Comparison of ENCODE assay signal across 11 mouse cellular contexts in genomic region chr12:73393881-73394291, GRCm38 (mm10).
DNase-seq lines count a peak whose midpoint lies in the region; ATAC-seq and TF ChIP-seq lines count a peak whose summit lies in the region.
"Had no signal": no experiment of that assay in that cellular context is flagged by ENCODE, and none has a peak within 500 bp of the region (broad histone marks: within the 10 kb centered on the region; RNA-seq: fewer than 3 reads in every experiment).

No protein-coding gene starts in this region.

- intact Hi-C loops in heart, postnatal 14 days (cut with DNase I): no loop called here

- peak; percentile 54 for ATAC-seq in Patski
- 0 out of 2 replicates have a peak, but pooled peaks have one; percentile 28 for ATAC-seq in embryonic facial prominence, embryonic 14.5 days (ENCODE audit: low read depth)
- ATAC-seq in intestine, embryonic 15.5 days: no peak

- H3K27ac ChIP-seq in embryonic facial prominence, embryonic 14.5 days (replicated peaks; ENCODE audit: low read depth, low read length): peak overlapping the region; percentile 78
- H3K27ac ChIP-seq in intestine, embryonic 15.5 days: no peak overlapping the region

- H3K4me1 ChIP-seq in embryonic facial prominence, embryonic 14.5 days (ENCODE audit: control insufficient read depth, insufficient read depth, low read length): peaks cover 18% of the 10 kb centered on the region
- no peaks in the 10 kb centered on the region for H3K4me1 ChIP-seq in intestine, embryonic 15.5 days (replicated peaks)

- no peak overlapping the region for H3K4me3 ChIP-seq in embryonic facial prominence, embryonic 14.5 days (ENCODE audit: low read depth, low read length)
- H3K4me3 ChIP-seq in intestine, embryonic 15.5 days (replicated peaks): no peak overlapping the region

- no peak overlapping the region for H3K4me2 ChIP-seq in embryonic facial prominence, embryonic 14.5 days (ENCODE audit: low read depth, low read length)
- no peak overlapping the region for H3K4me2 ChIP-seq in intestine, embryonic 15.5 days (replicated peaks)

- H3K27me3 ChIP-seq in Patski: no peaks in the 10 kb centered on the region
- no peaks in the 10 kb centered on the region for H3K27me3 ChIP-seq in embryonic facial prominence, embryonic 14.5 days (replicated peaks; ENCODE audit: control insufficient read depth, insufficient read depth, low read length)
- H3K27me3 ChIP-seq in intestine, embryonic 15.5 days (replicated peaks): no peaks in the 10 kb centered on the region

- CTCF ChIA-PET in Patski (lab: Charles Lee): no interaction called here

- no peaks in the 10 kb centered on the region for H3K36me3 ChIP-seq in embryonic facial prominence, embryonic 14.5 days (ENCODE audit: control insufficient read depth, insufficient read depth, low read length)
- H3K36me3 ChIP-seq in intestine, embryonic 15.5 days: no peaks in the 10 kb centered on the region

- no peak overlapping the region for H3K9ac ChIP-seq in embryonic facial prominence, embryonic 14.5 days (ENCODE audit: low read depth, low read length)
- no peak overlapping the region for H3K9ac ChIP-seq in intestine, embryonic 15.5 days

- no peak for TF ChIP-seq CTCF in Patski (IDR thresholded peaks at IDR 0.05)

- 13% methylated on average over 6 of the region's 6 CpGs for WGBS in embryonic facial prominence, embryonic 14.5 days
- 26% methylated on average over 6 of the region's 6 CpGs for WGBS in intestine, embryonic 15.5 days

- no peaks in the 10 kb centered on the region for H3K9me3 ChIP-seq in embryonic facial prominence, embryonic 14.5 days (ENCODE audit: control insufficient read depth, low read length)
- H3K9me3 ChIP-seq in intestine, embryonic 15.5 days: no peaks in the 10 kb centered on the region

- peak; percentile 85 for DNase-seq in heart, adult 11 months
- DNase-seq in heart, postnatal 14 days: no peak
- DNase-seq in kidney, postnatal 10 days: peak; percentile 28
- no peak for DNase-seq in kidney, adult 9 months
- no peak for DNase-seq in Patski (ENCODE audit: low read depth, low spot score)
- peak; percentile 83 for DNase-seq in embryonic facial prominence, embryonic 14.5 days (ENCODE audit: low spot score)
- DNase-seq in layer of hippocampus, adult 8-10 months (ENCODE audit: low spot score in 2 of 2): no peak
- DNase-seq: B cell, adult 2 months; layer of hippocampus, adult 9-11 months; lung, adult 18-20 months had no signal

- in situ Hi-C loops in Patski (cut with MboI; ENCODE audit: low pct_unique_long_range_greater_than_20kb): no loop called here

- POLR2A ChIA-PET in Patski (lab: Charles Lee): interaction anchor here (1.0 kb wide), 2 partner anchors 15 to 51 kb away, joined by 3 to 6 read pairs; no protein-coding TSS in a partner anchor

Comparison
In these comparisons a context has a peak if more than half of its experiments do, and no peak if none do; other contexts are left out.
1. DNase-seq: peak in heart, adult 11 months (single experiment), kidney, postnatal 10 days (single experiment) and embryonic facial prominence, embryonic 14.5 days (single experiment); none in heart, postnatal 14 days (0 of 2), kidney, adult 9 months (single experiment), Patski (single experiment) and layer of hippocampus, adult 8-10 months (0 of 2).